In the genomic region with DNA sequence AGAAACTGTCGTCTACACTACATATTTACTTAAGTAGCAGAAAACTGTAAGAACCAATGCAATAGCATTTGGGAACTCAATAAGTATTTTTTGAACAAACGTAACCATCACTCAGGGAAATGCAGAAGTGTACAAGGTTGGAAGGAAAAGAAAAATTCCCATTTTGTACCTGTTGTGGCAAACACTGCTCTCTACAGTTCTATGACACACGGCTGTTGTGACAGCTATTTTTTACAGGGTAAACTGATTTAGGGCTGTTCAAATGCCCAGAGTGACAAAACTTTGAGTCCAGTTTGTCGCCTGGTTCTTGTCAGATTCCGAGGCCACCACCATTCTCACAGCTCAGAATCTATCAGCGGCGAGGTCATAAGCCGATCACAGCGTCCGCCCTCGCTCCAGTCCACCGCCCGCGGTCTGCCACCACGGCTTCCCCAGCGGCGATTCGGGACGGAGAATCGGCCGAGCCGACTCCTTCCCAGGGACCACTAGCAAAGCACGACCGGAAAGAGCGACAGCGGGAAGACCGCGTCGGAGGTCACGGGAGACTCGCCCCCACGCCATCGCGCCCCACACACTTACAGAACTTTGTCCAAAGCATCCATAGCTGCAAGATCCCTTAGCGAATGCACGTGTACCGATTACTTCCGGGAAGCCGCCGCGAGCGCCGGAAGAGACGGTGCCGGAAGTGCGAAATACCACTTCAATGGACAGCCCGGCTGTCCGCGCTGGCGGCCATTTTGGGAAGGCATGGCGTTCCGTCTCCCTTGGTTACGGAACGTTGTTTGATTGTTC, we compare ENCODE assay signal across 8 mouse cellular contexts. TPM values are rescaled to one million over a fixed set of nuclear protein-coding genes. Genes with fewer than 3 reads are reported as not detected.
DNase-seq lines count a peak whose midpoint lies in the region; ATAC-seq and TF ChIP-seq lines count a peak whose summit lies in the region.

Rpf2 (minus strand) TSS at position 663 of the 792 bp plus-strand sequence.

- no peak for TF ChIP-seq CTCF in MEL (IDR thresholded peaks at IDR 0.05 in 2 of 3, conservative IDR thresholded peaks at IDR 0.05 in 1 of 3; ENCODE audit: control insufficient read depth in 1 of 3, insufficient read depth in 1 of 3, low read depth in 2 of 3, low read length in 3 of 3, poor library complexity in 1 of 3, severe bottlenecking in 1 of 3)

- H3K4me3 ChIP-seq in MEL (ENCODE audit: control insufficient read depth in 1 of 2, insufficient read depth in 1 of 2, low read depth in 2 of 2, low read length in 2 of 2), result peak within 1 kb of the TSS; percentile 67 to 96
- peak within 1 kb of the TSS; percentile 92 for H3K4me3 ChIP-seq in forebrain, embryonic 16.5 days (replicated peaks; ENCODE audit: low read length)
- H3K4me3 ChIP-seq in lung, embryonic 16.5 days (ENCODE audit: low read length), result peak within 1 kb of the TSS; percentile 86

- WGBS in forebrain, embryonic 16.5 days, result under 1% methylated on average over 54 of the region's 54 CpGs
- WGBS in lung, embryonic 16.5 days, result under 1% methylated on average over 54 of the region's 54 CpGs

- peaks cover 8 to 29% of the 10 kb centered on the region in 2 experiments for H3K4me1 ChIP-seq in MEL (ENCODE audit: control insufficient read depth in 1 of 2, insufficient read depth in 2 of 2, low read length in 2 of 2)
- H3K4me1 ChIP-seq in forebrain, embryonic 16.5 days (replicated peaks; ENCODE audit: control insufficient read depth, insufficient read depth, low read length), result peaks cover 10% of the 10 kb centered on the region
- 0 out of 2 replicates have a peak, but pooled peaks cover 5% of the 10 kb centered on the region for H3K4me1 ChIP-seq in lung, embryonic 16.5 days (replicated peaks; ENCODE audit: control insufficient read depth, insufficient read depth, low read length)

- peak; percentile 93 for DNase-seq in MEL (ENCODE audit: low read depth, low spot score)
- DNase-seq in cerebellum, adult 11-12 months, result peak; percentile 80
- DNase-seq in heart, postnatal 36 days, result peak; percentile 80 to 83
- DNase-seq in layer of hippocampus, adult 8-10 months (ENCODE audit: low spot score in 2 of 2), result peak; percentile 74 to 77
- DNase-seq in ovary, postnatal 10 days (ENCODE audit: low spot score), result peak; percentile 47
- peak; percentile 64 to 73 for DNase-seq in thymus, postnatal 10 days (ENCODE audit: low spot score in 2 of 2)

- intact Hi-C loops in heart, postnatal 36 days (cut with DNase I), result no loop called here

- peaks cover 12 to 35% of the 10 kb centered on the region in 2 experiments for H3K36me3 ChIP-seq in MEL (ENCODE audit: control insufficient read depth in 1 of 2, insufficient read depth in 2 of 2, low read length in 2 of 2)
- peaks cover 21% of the 10 kb centered on the region for H3K36me3 ChIP-seq in forebrain, embryonic 16.5 days (ENCODE audit: control insufficient read depth, insufficient read depth)
- H3K36me3 ChIP-seq in lung, embryonic 16.5 days (ENCODE audit: control insufficient read depth, insufficient read depth, low read length), result peaks cover 29% of the 10 kb centered on the region

- TF ChIP-seq EP300 in MEL (IDR thresholded peaks at IDR 0.05; ENCODE audit: low read depth in 1 of 2, low read length in 2 of 2), result no peak

- H3K9me3 ChIP-seq in MEL (replicated peaks; ENCODE audit: insufficient read depth, low read length), result no peaks in the 10 kb centered on the region
- H3K9me3 ChIP-seq in forebrain, embryonic 16.5 days (ENCODE audit: control insufficient read depth, low read length), result no peaks in the 10 kb centered on the region
- H3K9me3 ChIP-seq in lung, embryonic 16.5 days (ENCODE audit: control insufficient read depth, low read length), result no peaks in the 10 kb centered on the region

- peaks cover 28% of the 10 kb centered on the region for H3K79me2 ChIP-seq in MEL (ENCODE audit: control insufficient read depth, insufficient read depth, low read length, poor library complexity)

- H3K9ac ChIP-seq in MEL (ENCODE audit: control insufficient read depth, low read depth, low read length, poor library complexity, severe bottlenecking), result peak within 1 kb of the TSS; percentile 72
- peak within 1 kb of the TSS; percentile 69 for H3K9ac ChIP-seq in forebrain, embryonic 16.5 days (replicated peaks; ENCODE audit: low read depth, low read length)
- peak within 1 kb of the TSS; percentile 80 for H3K9ac ChIP-seq in lung, embryonic 16.5 days (ENCODE audit: low read length)

- H3K4me2 ChIP-seq in forebrain, embryonic 16.5 days (ENCODE audit: low read length), result peak within 1 kb of the TSS; percentile 82
- peak within 1 kb of the TSS; percentile 80 for H3K4me2 ChIP-seq in lung, embryonic 16.5 days (ENCODE audit: low read depth, low read length)

- H3K27ac ChIP-seq in MEL (ENCODE audit: control insufficient read depth, low read depth, low read length), result peak within 1 kb of the TSS; percentile 73
- peak within 1 kb of the TSS; percentile 84 for H3K27ac ChIP-seq in forebrain, embryonic 16.5 days (ENCODE audit: low read length)
- H3K27ac ChIP-seq in lung, embryonic 16.5 days (ENCODE audit: low read length), result peak within 1 kb of the TSS; percentile 70

- TF ChIP-seq RAD21 in MEL (IDR thresholded peaks at IDR 0.05; ENCODE audit: low read depth, low read length), result no peak

- peak; percentile 73 to 86; a peak in 3 of 4 replicates for TF ChIP-seq POLR2A in MEL (IDR thresholded peaks at IDR 0.05; ENCODE audit: control insufficient read depth in 1 of 2, insufficient read depth in 1 of 2, low read depth in 1 of 2, low read length in 2 of 2, poor library complexity in 1 of 2)

- no peaks in the 10 kb centered on the region for H3K27me3 ChIP-seq in MEL (ENCODE audit: control insufficient read depth in 1 of 2, insufficient read depth in 2 of 2, low read length in 2 of 2)
- no peaks in the 10 kb centered on the region for H3K27me3 ChIP-seq in forebrain, embryonic 16.5 days (replicated peaks; ENCODE audit: control insufficient read depth, insufficient read depth, low read length)
- H3K27me3 ChIP-seq in lung, embryonic 16.5 days (ENCODE audit: control insufficient read depth, insufficient read depth, low read depth, low read length), result no peaks in the 10 kb centered on the region

- peak; percentile 95 for ATAC-seq in forebrain, embryonic 16.5 days
- ATAC-seq in lung, embryonic 16.5 days (ENCODE audit: low read depth), result peak; percentile 94

TF ChIP-seq in MEL, 35 proteins besides CTCF, POLR2A, EP300 and RAD21 (continues in another document):
- TF ChIP-seq GABPA (IDR thresholded peaks at IDR 0.05; ENCODE audit: low read depth, low read length) (no peak), KAT2A (conservative IDR thresholded peaks at IDR 0.05; ENCODE audit: low read depth, low read length) (peak; percentile 55; the same call in 1 of the 2 replicates), ETS1 (IDR thresholded peaks at IDR 0.05; ENCODE audit: low read depth, low read length) (peak; percentile 41; the same call in 1 of the 2 replicates), MAZ (IDR thresholded peaks at IDR 0.05; ENCODE audit: low read depth, low read length) (no peak), ZMIZ1 (IDR thresholded peaks at IDR 0.05; ENCODE audit: low read depth, low read length) (peak; percentile 88), MYC (IDR thresholded peaks at IDR 0.05; ENCODE audit: low read depth, low read length) (peak; percentile 97), HCFC1 (IDR thresholded peaks at IDR 0.05; ENCODE audit: low read depth, low read length) (peak; percentile 88), RCOR1 (IDR thresholded peaks at IDR 0.05; ENCODE audit: low read depth, low read length) (no peak), SMC3 (IDR thresholded peaks at IDR 0.05; ENCODE audit: low read depth, low read length) (peak; percentile 1; the same call in 1 of the 2 replicates), NRF1 (IDR thresholded peaks at IDR 0.05; ENCODE audit: insufficient read depth, low read depth, low read length, poor library complexity, severe bottlenecking) (no peak), TAL1 (IDR thresholded peaks at IDR 0.05; ENCODE audit: low read length) (no peak), USF2 (IDR thresholded peaks at IDR 0.05; ENCODE audit: borderline replicate concordance in 1 of 2, insufficient read depth in 1 of 2, low read depth in 1 of 2, low read length in 2 of 2) (no peak), NELFE (IDR thresholded peaks at IDR 0.05; ENCODE audit: low read depth, low read length) (peak; percentile 75; the same call in 1 of the 2 replicates), TCF12 (IDR thresholded peaks at IDR 0.05; ENCODE audit: low read depth, low read length) (no peak), ZC3H11A (IDR thresholded peaks at IDR 0.05; ENCODE audit: low read depth, low read length) (no peak), BHLHE40 (IDR thresholded peaks at IDR 0.05; ENCODE audit: borderline replicate concordance, low read depth, low read length) (peak; percentile 79), MXI1 (IDR thresholded peaks at IDR 0.05; ENCODE audit: low read depth, low read length) (peak; percentile 99), E2F4 (IDR thresholded peaks at IDR 0.05; ENCODE audit: borderline replicate concordance, low read depth, low read length) (no peak), UBTF (IDR thresholded peaks at IDR 0.05; ENCODE audit: borderline replicate concordance, insufficient read depth, low read depth, low read length) (no peak), POLR2AphosphoS2 (IDR thresholded peaks at IDR 0.05; ENCODE audit: low read length) (peak; percentile 90), MYB (IDR thresholded peaks at IDR 0.05; ENCODE audit: low read depth, low read length) (no peak), MEF2A (IDR thresholded peaks at IDR 0.05; ENCODE audit: extremely low read depth, insufficient replicate concordance, low read depth, low read length, poor library complexity, severe bottlenecking) (no peak), ELF1 (IDR thresholded peaks at IDR 0.05; ENCODE audit: low read depth, low read length) (peak; percentile 94), POLR2AphosphoS5 (IDR thresholded peaks at IDR 0.05; ENCODE audit: borderline replicate concordance, low read depth, low read length) (no peak), GATA1 (IDR thresholded peaks at IDR 0.05; ENCODE audit: low read depth, low read length) (no peak), CHD2 (IDR thresholded peaks at IDR 0.05; ENCODE audit: low read length) (no peak), MAFK (IDR thresholded peaks at IDR 0.05; ENCODE audit: borderline replicate concordance, low read depth, low read length) (no peak), MAX (IDR thresholded peaks at IDR 0.05; ENCODE audit: low read length) (peak; percentile 94)

RNA-seq across cellular contexts. Expression of gene Rpf2, which starts in this region (rescaled TPM):
- 104 and 122 TPM in 2 replicates for total RNA-seq in MEL (2012; rRNA removed)
- polyA plus RNA-seq in MEL (2012; ENCODE audit: insufficient read depth in 1 of 2, insufficient read length in 2 of 2, low read depth in 1 of 2, low replicate concordance in 2 of 2, missing spikeins in 1 of 2), result 10 to 100 TPM in 1 of 2 experiments, not detected in 1; 92.8 TPM
- polyA plus RNA-seq in forebrain, embryonic 16.5 days (2015; fragmentation: Nextera tagmentation; extraction: Ambion mirVana), result 76.7 and 80.5 TPM in 2 replicates
- 10 to 100 TPM in 1 of 2 experiments, 1 to 10 TPM in 1; 9.7 to 12.5 TPM for total RNA-seq in heart, postnatal 36 days (2021)
- 10 to 100 TPM; 16.2 to 23.9 (median 22.2) TPM for total RNA-seq in layer of hippocampus, adult 8-10 months (2022)
- 50.6 and 52.4 TPM in 2 replicates for polyA plus RNA-seq in lung, embryonic 16.5 days (2015; fragmentation: Nextera tagmentation; extraction: Ambion mirVana)

Comparison
In these comparisons a context has a peak if more than half of its experiments do, and no peak if none do; other contexts are left out.
1. Peak in every context shown above with its lines: DNase-seq, ATAC-seq, H3K4me3 ChIP-seq and H3K27ac ChIP-seq.